Mouse (Mus musculus) adrenal gland (tissue): Measurements from ENCODE around the gene Wwc2.

ENCODE experiments used
- intact Hi-C: fragments of 180-260 bp; cut with DNase I; formaldehyde crosslinking; loops from one replicate; pipeline ENCODE4 v1.15.1; 2025

The Wwc2 gene

GRCm38 (mm10) chr8:47909681-47910080 is 81.0 kb downstream of the Wwc2 start:
- intact Hi-C loops, result no loop called here

- intact Hi-C loops, result no loop called here
These were observed 83.7 kb downstream of the Wwc2 start for GRCm38 (mm10) chr8:47907056-47907455.

- intact Hi-C loops, result no loop called here
These were observed 84.6 kb downstream of the Wwc2 start for GRCm38 (mm10) chr8:47906142-47906541.

GRCm38 (mm10) chr8:47905256-47905655 is 85.5 kb downstream of the Wwc2 start:
- intact Hi-C loops, result no loop called here

- intact Hi-C loops, result no loop called here
These were observed 86.7 kb downstream of the Wwc2 start for GRCm38 (mm10) chr8:47904004-47904403.

- intact Hi-C loops, result no loop called here
These were observed 88.0 kb downstream of the Wwc2 start for GRCm38 (mm10) chr8:47902704-47903103.

- intact Hi-C loops, result no loop called here
These were observed 90.4 kb downstream of the Wwc2 start for GRCm38 (mm10) chr8:47900361-47900760.

GRCm38 (mm10) chr8:47899891-47900290 is 90.8 kb downstream of the Wwc2 start:
- intact Hi-C loops, result no loop called here

- intact Hi-C loops, result no loop called here
These were observed 98.3 kb downstream of the Wwc2 start for GRCm38 (mm10) chr8:47892419-47892818.

GRCm38 (mm10) chr8:47891641-47892040 is 99.1 kb downstream of the Wwc2 start:
- intact Hi-C loops, result no loop called here

GRCm38 (mm10) chr8:47890814-47891210 is 99.9 kb downstream of the Wwc2 start:
- intact Hi-C loops, result no loop called here

- intact Hi-C loops, result no loop called here
These were observed 100.5 kb downstream of the Wwc2 start for GRCm38 (mm10) chr8:47889936-47890813.

GRCm38 (mm10) chr8:47888841-47889570 is 101.7 kb downstream of the Wwc2 start:
- intact Hi-C loops, result no loop called here

- intact Hi-C loops, result loop anchor here (5.0 kb wide), 1 partner anchor 48 kb away; no protein-coding TSS in a partner anchor
These were observed 106.4 kb downstream of the Wwc2 start for GRCm38 (mm10) chr8:47884306-47884705.

GRCm38 (mm10) chr8:47883739-47884138 is 107.0 kb downstream of the Wwc2 start:
- intact Hi-C loops, result loop anchor here (5.0 kb wide), 1 partner anchor 49 kb away; no protein-coding TSS in a partner anchor

- intact Hi-C loops, result no loop called here
These were observed 112.2 kb downstream of the Wwc2 start for GRCm38 (mm10) chr8:47878516-47878915.

- intact Hi-C loops, result no loop called here
These were observed 114.9 kb downstream of the Wwc2 start for GRCm38 (mm10) chr8:47875865-47876264.

- intact Hi-C loops, result no loop called here
These were observed 116.1 kb downstream of the Wwc2 start for GRCm38 (mm10) chr8:47874497-47875178.

GRCm38 (mm10) chr8:47872361-47873107 is 118.2 kb downstream of the Wwc2 start:
- intact Hi-C loops, result loop anchor here (1.0 kb wide), 1 partner anchor 144 kb away; no protein-coding TSS in a partner anchor

- intact Hi-C loops, result no loop called here
These were observed 123.7 kb downstream of the Wwc2 start for GRCm38 (mm10) chr8:47867067-47867466.

GRCm38 (mm10) chr8:47866568-47866967 is 124.2 kb downstream of the Wwc2 start:
- intact Hi-C loops, result no loop called here
